Mouse (Mus musculus): ENCODE measurements around the gene 1700016D06Rik. TPM values are rescaled to one million over a fixed set of nuclear protein-coding genes. Genes with fewer than 3 reads are reported as not detected.

Gene 1700016D06Rik
- total and polyA plus RNA-seq, 3 experiments, result not detected

- Histone ChIP-seq H3K36me3 (replicated peaks in 1 of 2; ENCODE audit: control insufficient read depth in 1 of 2, insufficient read depth in 1 of 2, low read length in 1 of 2) (peaks cover 7 to 25% of the 10 kb centered on the region in 2 experiments), H3K4me2 (ENCODE audit: insufficient read depth, low read depth, poor library complexity, severe bottlenecking) (peak overlapping the region; percentile 72), H3K79me2 (replicated peaks; ENCODE audit: control insufficient read depth, extremely low read depth, insufficient read depth, poor library complexity, severe bottlenecking) (peaks cover 31% of the 10 kb centered on the region), H3K4me3 (replicated peaks in 1 of 3; ENCODE audit: low read depth in 2 of 3, low read length in 2 of 3, poor library complexity in 1 of 3) (peak overlapping the region; percentile 37 to 98 (median 44)), H3K27ac (ENCODE audit: insufficient read depth, low read depth) (no peak overlapping the region; the same call in 1 of the 2 replicates), H3K9me3 (replicated peaks; ENCODE audit: low read length) (no peaks in the 10 kb centered on the region), H3K9ac (ENCODE audit: insufficient read depth, low read depth) (peak overlapping the region; percentile 34; the same call in 1 of the 2 replicates), H3K27me3 (replicated peaks) (no peaks in the 10 kb centered on the region), H3K4me1 (ENCODE audit: control insufficient read depth in 1 of 2, insufficient read depth in 2 of 2) (peaks cover 3 to 26% of the 10 kb centered on the region in 2 experiments; a peak in 3 of 4 replicates)
- peak; percentile 92 for DNase-seq (ENCODE audit: extremely low read depth)
- TF ChIP-seq ZNF384 (IDR thresholded peaks at IDR 0.05; ENCODE audit: low read depth, low read length) (no peak), JUND (conservative IDR thresholded peaks at IDR 0.05; ENCODE audit: low read depth, low read length) (no peak), USF1 (IDR thresholded peaks at IDR 0.05; ENCODE audit: low read depth, low read length) (peak; percentile 47), BHLHE40 (IDR thresholded peaks at IDR 0.05; ENCODE audit: low read depth, low read length) (peak; percentile 76), CHD1 (IDR thresholded peaks at IDR 0.05; ENCODE audit: low read depth, low read length) (no peak), POLR2AphosphoS2 (IDR thresholded peaks at IDR 0.05; ENCODE audit: low read depth, low read length) (0 out of 2 replicates have a peak, but pooled peaks have one; percentile 8), USF2 (conservative IDR thresholded peaks at IDR 0.05; ENCODE audit: low read depth, low read length) (peak; percentile 35)
- dilution Hi-C loops (cut with MboI; ENCODE audit: extremely low pct_ligation_motif_present, extremely low pct_unique_long_range_greater_than_20kb, low sequenced_read_pairs), result no loop called here
- in situ Hi-C loops (cut with MboI; ENCODE audit: low pct_ligation_motif_present, low pct_unique_long_range_greater_than_20kb, low sequenced_read_pairs), result no loop called here
Observed at GRCm38 (mm10) chr8:11636324-11637057, 64.4 kb downstream of the 1700016D06Rik start.

- in situ Hi-C loops (cut with MboI; ENCODE audit: low pct_ligation_motif_present, low pct_unique_long_range_greater_than_20kb, low sequenced_read_pairs), result no loop called here
- Histone ChIP-seq H3K27ac (ENCODE audit: insufficient read depth, low read depth) (peak within 1 kb of the TSS; percentile 93), H3K36me3 (replicated peaks in 1 of 2; ENCODE audit: control insufficient read depth in 1 of 2, insufficient read depth in 1 of 2, low read length in 1 of 2) (peaks cover 14 to 30% of the 10 kb centered on the region in 2 experiments), H3K4me2 (ENCODE audit: insufficient read depth, low read depth, poor library complexity, severe bottlenecking) (peak within 1 kb of the TSS; percentile 95), H3K4me3 (replicated peaks in 1 of 3; ENCODE audit: low read depth in 2 of 3, low read length in 2 of 3, poor library complexity in 1 of 3) (peak within 1 kb of the TSS; percentile 95 to 98 (median 97)), H3K9me3 (replicated peaks; ENCODE audit: low read length) (no peaks in the 10 kb centered on the region), H3K9ac (ENCODE audit: insufficient read depth, low read depth) (peak within 1 kb of the TSS; percentile 77), H3K4me1 (ENCODE audit: control insufficient read depth in 1 of 2, insufficient read depth in 2 of 2) (peaks cover 3 to 28% of the 10 kb centered on the region in 2 experiments; a peak in 3 of 4 replicates), H3K27me3 (replicated peaks) (no peaks in the 10 kb centered on the region), H3K79me2 (replicated peaks; ENCODE audit: control insufficient read depth, extremely low read depth, insufficient read depth, poor library complexity, severe bottlenecking) (peaks cover 36% of the 10 kb centered on the region)
- DNase-seq (ENCODE audit: extremely low read depth), result peak; percentile 95
- no peak for TF ChIP-seq ZNF384 (IDR thresholded peaks at IDR 0.05; ENCODE audit: low read depth, low read length)
- no peak for TF ChIP-seq CHD2 (IDR thresholded peaks at IDR 0.05; ENCODE audit: low read length)
- TF ChIP-seq ELF1 (IDR thresholded peaks at IDR 0.05; ENCODE audit: low read depth, low read length), result peak; percentile 20; the same call in 1 of the 2 replicates
- no peak for TF ChIP-seq USF2 (conservative IDR thresholded peaks at IDR 0.05; ENCODE audit: low read depth, low read length)
- no peak for TF ChIP-seq ZC3H11A (IDR thresholded peaks at IDR 0.05; ENCODE audit: low read depth, low read length)
- TF ChIP-seq MYC (IDR thresholded peaks at IDR 0.05; ENCODE audit: low read depth, low read length), result no peak
- TF ChIP-seq NELFE (IDR thresholded peaks at IDR 0.05; ENCODE audit: low read depth, low read length), result peak; percentile 89
- TF ChIP-seq GABPA (IDR thresholded peaks at IDR 0.05; ENCODE audit: insufficient replicate concordance, low read depth, low read length), result no peak
- TF ChIP-seq TBP (conservative IDR thresholded peaks at IDR 0.05; ENCODE audit: low read depth, low read length), result 0 out of 2 replicates have a peak, but pooled peaks have one; percentile 20
- TF ChIP-seq UBTF (IDR thresholded peaks at IDR 0.05; ENCODE audit: low read depth, low read length), result no peak
- TF ChIP-seq MAX (IDR thresholded peaks at IDR 0.05; ENCODE audit: low read length), result no peak
- no peak for TF ChIP-seq SMC3 (IDR thresholded peaks at IDR 0.05; ENCODE audit: low read depth, low read length)
- TF ChIP-seq POLR2A (IDR thresholded peaks at IDR 0.05; ENCODE audit: low read depth, low read length), result peak; percentile 94
- peak; percentile 73 for TF ChIP-seq NRF1 (IDR thresholded peaks at IDR 0.05; ENCODE audit: low read depth, low read length)
- TF ChIP-seq IRF4 (IDR thresholded peaks at IDR 0.05; ENCODE audit: low read depth, low read length), result no peak
- TF ChIP-seq MAZ (IDR thresholded peaks at IDR 0.05; ENCODE audit: low read depth, low read length), result peak; percentile 69
- TF ChIP-seq TCF12 (IDR thresholded peaks at IDR 0.05; ENCODE audit: low read depth, low read length), result peak; percentile 60; the same call in 1 of the 2 replicates
- no peak for TF ChIP-seq PAX5 (IDR thresholded peaks at IDR 0.05; ENCODE audit: low read length)
- TF ChIP-seq RAD21 (IDR thresholded peaks at IDR 0.05; ENCODE audit: low read depth, low read length), result no peak
- TF ChIP-seq BHLHE40 (IDR thresholded peaks at IDR 0.05; ENCODE audit: low read depth, low read length), result no peak; the same call in 1 of the 2 replicates
- TF ChIP-seq POLR2AphosphoS2 (IDR thresholded peaks at IDR 0.05; ENCODE audit: low read depth, low read length), result peak; percentile 68; the same call in 1 of the 2 replicates
- TF ChIP-seq ZMIZ1 (IDR thresholded peaks at IDR 0.05; ENCODE audit: low read depth, low read length), result peak; percentile 95
- no peak for TF ChIP-seq MEF2A (IDR thresholded peaks at IDR 0.05; ENCODE audit: borderline replicate concordance, low read depth, low read length)
- no peak for TF ChIP-seq ETS1 (conservative IDR thresholded peaks at IDR 0.05; ENCODE audit: low read depth, low read length)
- dilution Hi-C loops (cut with MboI; ENCODE audit: extremely low pct_ligation_motif_present, extremely low pct_unique_long_range_greater_than_20kb, low sequenced_read_pairs), result no loop called here
Observed at GRCm38 (mm10) chr8:11635611-11636081, 65.2 kb downstream of the 1700016D06Rik start, which contains the start of gene Ankrd10. Gene Ankrd10 (minus strand): TSS chr8:11635757.
